Comparison of ENCODE assay signal across 1 mouse cellular context in the genomic region with DNA sequence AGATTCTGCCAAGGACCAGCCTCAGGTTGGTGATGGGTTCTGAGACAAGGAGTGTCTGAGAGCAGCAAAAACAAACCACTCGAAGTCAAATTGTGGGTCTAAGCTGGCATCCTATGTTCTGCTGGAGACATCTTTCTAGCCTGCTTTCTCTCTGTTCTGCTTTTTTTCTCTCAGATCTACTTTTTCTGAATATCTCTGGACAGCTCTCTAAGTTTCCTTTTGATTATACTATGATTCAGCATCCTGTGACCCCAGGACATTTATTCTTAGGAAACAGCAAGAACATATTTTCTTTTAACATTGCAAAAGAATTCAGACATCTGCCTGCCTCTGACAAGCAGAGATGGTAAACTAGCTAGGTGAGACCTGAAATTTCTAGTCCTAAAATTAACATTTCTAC.
TF ChIP-seq lines count a peak whose summit lies in the region.

No protein-coding gene starts in this region.

TF ChIP-seq in CH12.LX, 34 proteins besides CTCF, POLR2A, EP300 and RAD21 (continued from another document):
- no peak for TF ChIP-seq BHLHE40 (IDR thresholded peaks at IDR 0.05; ENCODE audit: low read depth, low read length)
- TF ChIP-seq ZMIZ1 (IDR thresholded peaks at IDR 0.05; ENCODE audit: low read depth, low read length): no peak
- TF ChIP-seq IRF4 (IDR thresholded peaks at IDR 0.05; ENCODE audit: low read depth, low read length): peak; percentile 74; the same call in 1 of the 2 replicates
- TF ChIP-seq CHD2 (IDR thresholded peaks at IDR 0.05; ENCODE audit: low read length): no peak; the same call in 1 of the 2 replicates
- TF ChIP-seq USF2 (conservative IDR thresholded peaks at IDR 0.05; ENCODE audit: low read depth, low read length): no peak
- TF ChIP-seq JUN (IDR thresholded peaks at IDR 0.05; ENCODE audit: insufficient read depth, low read depth, low read length): 0 out of 2 replicates have a peak, but pooled peaks have one; percentile 2
- no peak for TF ChIP-seq MAFK (IDR thresholded peaks at IDR 0.05; ENCODE audit: insufficient replicate concordance, low read length)
